Mouse (Mus musculus) bone marrow macrophage, adult 2 months (primary cell): Measurements from ENCODE around the gene Tmprss11e. TPM values are rescaled to one million over a fixed set of nuclear protein-coding genes. Genes with fewer than 3 reads are reported as not detected.

Experiments
- H3K27ac ChIP-seq: 2 replicates; pipeline ENCODE4 v1.5.1; 2012; ENCODE audit warnings: low read depth, low read length; ENCODE audit not compliant: insufficient read depth
- H3K4me1 ChIP-seq: 2 replicates; pipeline ENCODE4 v1.6.1; 2012; ENCODE audit warnings: low read length; ENCODE audit not compliant: control insufficient read depth, insufficient read depth
- H3K4me3 ChIP-seq: 2 replicates; pipeline ENCODE4 v1.5.1; 2012; ENCODE audit warnings: mild to moderate bottlenecking, low read length, moderate library complexity; ENCODE audit not compliant: insufficient read depth
- CTCF ChIP-seq: IDR thresholded peaks from 2 replicates; pipeline ENCODE4 v1.5.1; 2012; ENCODE audit warnings: low read depth, mild to moderate bottlenecking, low read length, moderate library complexity
- POLR2A ChIP-seq: IDR thresholded peaks from 2 replicates; pipeline ENCODE4 v1.6.1; 2012; ENCODE audit warnings: mild to moderate bottlenecking, low read depth, low read length, borderline replicate concordance
- polyA plus RNA-seq: library from polyadenylated mRNA; stranded (reverse); fragments of >200 nt; gene quantifications from 2 replicates; pipeline ENCODE4 v1.2.4, GENCODE M21; 2012; ENCODE audit not compliant: missing spikeins, insufficient read depth, insufficient read length

The Tmprss11e gene
- polyA plus RNA-seq, 1 experiment, result not detected

DNA sequence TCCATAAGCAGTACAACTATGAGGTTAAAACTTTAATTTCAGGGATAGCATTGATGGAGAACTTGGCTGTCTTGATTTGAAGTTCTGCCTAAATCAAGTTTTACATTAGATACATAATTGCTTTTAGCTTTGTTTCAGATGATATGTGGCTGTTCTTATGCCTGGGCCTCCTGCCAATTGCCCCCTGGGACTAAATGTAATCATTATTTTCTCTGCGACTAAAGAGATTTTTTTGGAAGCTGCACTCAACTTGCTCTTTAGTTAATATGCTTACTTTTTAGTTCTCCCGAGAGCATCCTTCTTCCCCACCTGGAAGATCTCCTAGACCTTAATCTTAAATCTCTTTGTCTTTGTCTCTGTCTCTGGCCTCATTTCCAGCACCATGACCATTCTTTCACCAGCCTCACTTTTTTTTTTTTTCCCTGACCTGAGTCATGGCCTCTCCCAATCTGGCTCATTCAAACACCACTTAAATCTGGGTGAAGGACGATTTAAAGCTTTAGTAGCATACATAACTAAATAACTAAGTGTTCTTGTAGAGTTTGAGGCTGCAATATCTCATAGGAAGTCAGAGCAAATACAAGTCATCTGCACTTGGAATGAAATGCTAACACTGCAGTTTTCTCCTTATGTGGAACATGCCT lies 23.5 kb upstream of the Tmprss11e start:
- Histone ChIP-seq H3K4me1 (no peaks in the 10 kb centered on the region), H3K4me3 (no peak overlapping the region), H3K27ac (no peak overlapping the region)
- TF ChIP-seq CTCF (no peak), POLR2A (no peak)

DNA sequence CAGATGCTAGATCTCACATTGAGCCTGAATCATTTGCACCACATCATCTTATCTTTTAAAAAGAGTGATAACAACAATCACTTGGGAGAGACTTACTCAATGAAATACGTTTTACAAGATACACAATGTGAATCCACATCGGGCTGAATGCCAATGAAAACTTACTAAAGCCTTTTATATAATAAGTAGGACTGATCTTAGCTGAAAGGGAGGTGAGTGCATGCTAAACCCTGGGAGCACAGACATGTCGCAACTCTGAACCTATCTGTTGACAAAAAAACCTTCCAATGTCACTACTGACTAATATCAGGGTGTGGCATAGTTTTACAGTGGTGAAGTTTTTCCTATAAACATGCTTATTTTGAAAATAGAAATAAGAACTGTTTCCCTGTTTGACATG lies 2.8 kb downstream of the Tmprss11e start:
- no peaks in the 10 kb centered on the region for H3K4me1 ChIP-seq
- TF ChIP-seq POLR2A (no peak), CTCF (no peak)
- H3K4me3 ChIP-seq, result no peak overlapping the region
- no peak overlapping the region for H3K27ac ChIP-seq

DNA sequence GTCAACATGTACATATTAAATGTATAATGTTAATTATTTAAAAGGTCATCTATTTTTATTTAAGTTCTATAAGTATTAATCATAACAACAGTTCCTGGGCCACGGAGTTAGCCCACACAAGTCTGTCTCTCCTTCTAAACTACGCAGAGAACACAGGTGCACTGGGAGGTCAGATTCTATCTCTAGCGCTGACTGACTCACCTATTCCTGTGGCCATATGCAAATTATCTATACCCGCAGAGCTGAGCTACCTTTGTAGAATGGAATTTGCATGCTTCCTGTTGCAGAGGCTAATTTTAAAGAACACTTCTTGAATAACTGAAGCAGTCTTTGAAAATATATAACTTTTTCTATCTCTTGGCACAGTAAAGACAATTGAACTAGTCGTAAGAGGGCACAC lies 4.5 kb downstream of the Tmprss11e start:
- no peak for TF ChIP-seq POLR2A
- no peak for TF ChIP-seq CTCF

DNA sequence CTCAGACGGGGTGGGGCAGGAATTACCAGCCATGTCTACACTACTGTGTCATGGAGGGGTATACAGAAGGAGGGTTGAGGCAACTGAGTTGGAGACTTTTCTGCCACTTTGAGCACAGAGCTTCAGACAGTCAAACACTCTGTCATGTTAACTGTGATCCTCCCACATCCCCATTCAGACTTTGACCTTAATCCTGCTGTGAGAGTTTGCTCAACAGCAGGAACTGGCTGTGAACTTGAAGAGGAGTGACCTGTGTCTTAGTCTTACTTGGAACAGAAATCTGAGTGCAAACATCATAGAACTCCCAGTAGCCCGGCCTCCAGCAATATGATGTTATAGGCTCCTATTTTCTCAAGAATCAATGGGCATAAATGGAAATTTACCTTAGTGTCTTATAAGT lies 9.8 kb downstream of the Tmprss11e start:
- Histone ChIP-seq H3K27ac (no peak overlapping the region), H3K4me3 (no peak overlapping the region), H3K4me1 (no peaks in the 10 kb centered on the region)
- TF ChIP-seq CTCF, result no peak
- no peak for TF ChIP-seq POLR2A

More for the DNA sequence above, 4.5 kb downstream of the Tmprss11e start:
- no peak overlapping the region for H3K4me3 ChIP-seq
- no peaks in the 10 kb centered on the region for H3K4me1 ChIP-seq
- no peak overlapping the region for H3K27ac ChIP-seq

DNA sequence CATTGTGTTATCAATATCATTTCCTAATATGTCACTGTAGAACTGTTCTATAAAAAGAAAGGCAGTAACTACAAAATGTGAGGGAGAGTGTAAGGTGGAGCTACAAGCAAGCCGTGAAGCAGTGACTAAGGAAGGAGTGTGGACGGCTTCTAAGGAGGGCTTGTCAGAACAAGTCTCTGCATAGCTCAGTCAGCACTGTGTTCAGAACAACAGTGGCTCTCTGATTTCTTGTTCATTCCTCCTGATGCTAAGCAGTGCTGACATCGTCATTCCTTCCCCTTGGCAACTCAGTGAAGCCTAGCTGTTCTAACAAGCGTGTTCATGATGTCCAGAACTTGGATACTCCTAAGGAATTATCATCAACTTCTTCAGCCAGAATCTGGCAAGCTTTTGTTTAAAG lies 15.0 kb downstream of the Tmprss11e start:
- Histone ChIP-seq H3K4me1 (no peaks in the 10 kb centered on the region), H3K27ac (no peak overlapping the region), H3K4me3 (no peak overlapping the region)
- no peak for TF ChIP-seq POLR2A
- TF ChIP-seq CTCF, result no peak

DNA sequence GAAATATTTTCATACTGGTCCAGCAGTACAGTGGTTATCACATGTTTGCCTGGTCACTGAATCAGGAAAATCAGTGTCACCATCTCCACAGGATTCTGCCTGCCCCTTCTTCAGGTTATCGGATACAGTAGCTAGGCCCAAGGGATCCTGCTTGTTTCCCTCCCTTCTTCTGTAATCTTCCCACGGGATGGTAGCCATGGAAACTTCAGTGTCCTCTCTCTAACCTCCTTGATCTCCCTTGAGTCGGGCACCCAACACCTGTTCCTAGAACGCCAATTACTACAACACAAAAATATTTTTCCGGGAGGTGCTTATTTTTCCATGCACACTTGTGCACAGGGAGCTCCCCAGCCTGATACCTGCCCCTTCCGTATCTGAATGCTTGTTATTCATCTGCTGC lies 17.0 kb downstream of the Tmprss11e start:
- H3K4me1 ChIP-seq, result no peaks in the 10 kb centered on the region
- H3K27ac ChIP-seq, result no peak overlapping the region
- no peak overlapping the region for H3K4me3 ChIP-seq
- TF ChIP-seq CTCF, result no peak
- no peak for TF ChIP-seq POLR2A

DNA sequence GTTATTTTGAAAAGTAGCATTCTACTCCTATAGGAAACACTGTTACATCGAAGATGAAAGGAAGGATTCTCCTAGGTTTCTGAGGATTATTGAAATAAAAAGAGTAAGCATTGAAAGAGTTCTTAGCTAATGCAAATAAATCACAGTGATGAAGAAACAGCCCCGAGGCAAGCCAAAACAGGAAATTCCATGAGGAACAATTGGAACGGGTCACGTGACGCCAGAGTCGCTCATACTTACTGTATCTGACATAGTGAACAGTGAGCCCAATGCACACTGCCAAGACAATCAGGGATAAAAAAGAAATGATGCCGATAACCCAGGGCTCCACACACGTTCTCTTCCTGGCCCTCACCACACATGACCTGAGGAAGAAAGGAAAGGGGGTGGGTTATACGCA lies 18.6 kb downstream of the Tmprss11e start:
- H3K4me1 ChIP-seq, result no peaks in the 10 kb centered on the region
- TF ChIP-seq POLR2A (no peak), CTCF (no peak)
- H3K27ac ChIP-seq, result no peak overlapping the region
- no peak overlapping the region for H3K4me3 ChIP-seq

DNA sequence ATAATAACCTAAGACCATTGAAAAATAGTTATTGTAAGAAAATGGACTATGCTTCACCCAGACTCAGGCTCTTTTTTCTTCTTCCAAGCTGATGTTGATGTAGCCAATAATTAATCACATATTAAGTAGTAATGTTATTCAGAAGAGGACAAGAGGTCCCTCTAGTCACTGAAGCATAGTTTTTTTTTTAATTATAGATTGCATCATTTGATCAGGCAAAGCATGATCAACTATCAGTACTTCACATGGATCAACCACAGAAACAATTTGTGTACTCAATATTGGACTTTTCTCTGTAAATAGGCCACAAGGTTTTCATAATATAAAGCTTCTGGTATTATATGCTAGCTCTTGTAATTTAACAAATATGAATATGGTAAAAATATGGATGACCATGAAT lies 20.6 kb downstream of the Tmprss11e start:
- H3K4me3 ChIP-seq, result no peak overlapping the region
- TF ChIP-seq CTCF (no peak), POLR2A (no peak)
- H3K4me1 ChIP-seq, result no peaks in the 10 kb centered on the region
- H3K27ac ChIP-seq, result no peak overlapping the region

DNA sequence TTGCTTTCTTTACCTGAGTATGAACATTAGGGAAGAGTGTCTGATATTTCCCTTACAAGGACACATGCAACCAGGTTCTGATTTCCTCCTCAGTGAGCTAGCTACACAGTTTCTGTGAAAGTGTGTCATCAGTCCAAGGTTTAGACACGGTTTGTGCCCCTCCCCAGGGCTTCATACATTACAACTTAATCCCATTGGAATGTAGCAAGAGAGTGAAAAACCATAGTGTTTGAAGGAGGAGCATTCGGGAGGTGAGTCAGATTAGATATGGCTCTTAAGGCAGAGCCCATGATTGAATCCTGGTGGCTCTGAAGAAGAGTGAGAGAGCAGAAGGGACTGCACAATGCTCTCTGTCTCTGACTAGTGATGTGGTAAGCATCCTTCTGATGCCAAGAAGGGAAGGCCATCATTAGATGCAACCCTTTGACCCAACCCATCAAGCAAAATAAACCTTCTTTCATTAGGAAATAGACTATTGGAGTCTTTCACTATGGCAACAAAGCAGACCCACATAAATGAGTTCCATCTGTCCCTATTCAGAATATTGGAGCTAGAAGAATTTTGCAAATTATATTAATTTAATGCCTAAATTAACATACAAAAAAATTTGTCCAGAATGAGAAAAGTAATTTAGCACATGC lies 22.7 kb downstream of the Tmprss11e start:
- Histone ChIP-seq H3K4me3 (no peak overlapping the region), H3K27ac (no peak overlapping the region), H3K4me1 (no peaks in the 10 kb centered on the region)
- TF ChIP-seq CTCF (no peak), POLR2A (no peak)

DNA sequence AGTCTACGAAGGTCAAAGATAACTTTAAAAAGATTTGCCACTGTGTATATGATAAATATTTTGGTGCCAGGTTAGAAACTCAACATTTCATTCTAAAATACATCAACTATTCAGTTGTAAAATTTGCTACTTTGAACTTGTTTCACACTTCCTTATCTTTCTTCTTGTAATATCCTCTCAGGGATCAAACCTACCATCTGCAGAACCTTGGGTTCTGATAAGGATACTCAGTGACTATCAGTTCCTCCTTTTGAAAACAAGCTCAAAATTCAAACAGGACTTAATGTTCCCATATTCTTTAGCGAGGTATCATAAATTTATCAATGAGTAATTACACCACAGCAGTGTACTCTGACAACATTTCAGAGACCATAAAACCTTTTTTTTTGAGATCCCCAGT lies 30.6 kb downstream of the Tmprss11e start:
- Histone ChIP-seq H3K27ac (no peak overlapping the region), H3K4me1 (no peaks in the 10 kb centered on the region), H3K4me3 (no peak overlapping the region)
- no peak for TF ChIP-seq POLR2A
- TF ChIP-seq CTCF, result no peak
